Mouse (Mus musculus) adrenal gland, postnatal 36 days (tissue): Measurements from ENCODE around the gene Rln3. TPM values are rescaled to one million over a fixed set of nuclear protein-coding genes. Genes with fewer than 3 reads are reported as not detected.

ENCODE experiments used
- DNase-seq, 2 experiments: peaks; one replicate each; pipeline ENCODE4 v3.0.0; 2021; ENCODE audit warnings: mixed read lengths in 1 of 2
- total RNA-seq, 2 experiments: library from RNA; stranded (reverse); gene quantifications; 2 replicates each; pipeline ENCODE4 v1.2.3; 2021

Rln3 gene
- total RNA-seq, 2 experiments from 2014 or later = not detected

DNA sequence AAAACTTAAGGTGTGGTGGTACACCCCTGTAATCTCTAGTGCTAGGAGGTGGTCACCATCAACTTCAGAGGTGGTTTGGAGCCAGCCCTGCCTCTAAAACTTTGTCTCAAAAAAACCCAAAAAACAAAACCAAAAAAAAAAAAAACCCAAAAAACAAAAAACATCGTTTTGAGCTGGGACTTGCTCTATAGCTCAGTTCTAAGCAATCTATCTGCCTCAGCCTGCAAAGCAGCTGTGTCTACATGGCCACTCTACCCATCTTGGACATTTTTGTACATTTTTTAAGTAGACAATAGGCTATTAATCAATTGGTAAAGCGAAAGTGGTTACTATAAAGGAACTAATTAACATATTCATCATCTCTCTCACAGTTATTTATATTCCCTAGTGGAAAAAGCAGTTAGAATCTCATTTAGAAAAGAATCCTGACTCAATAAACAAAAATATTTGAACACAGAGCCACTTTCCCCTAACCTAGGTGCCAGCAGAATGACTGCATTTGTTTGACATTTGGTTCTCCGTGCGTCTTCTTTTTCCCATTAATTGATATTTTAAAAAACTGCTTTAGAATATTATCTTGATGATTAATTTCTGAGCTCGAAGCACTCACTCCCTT is 20.8 kb upstream of the Rln3 start:
- DNase-seq = no peak

GRCm38 (mm10) chr8:84065037-84065436 is 20.2 kb upstream of the Rln3 start, which contains the start of gene Gm10643:
TSS of gene Gm10643 (minus strand) at chr8:84065137.
- DNase-seq = no peak

GRCm38 (mm10) chr8:84063861-84064610 is 19.2 kb upstream of the Rln3 start:
- no peak for DNase-seq

GRCm38 (mm10) chr8:84060245-84060644 is 15.4 kb upstream of the Rln3 start:
- DNase-seq = no peak

DNA sequence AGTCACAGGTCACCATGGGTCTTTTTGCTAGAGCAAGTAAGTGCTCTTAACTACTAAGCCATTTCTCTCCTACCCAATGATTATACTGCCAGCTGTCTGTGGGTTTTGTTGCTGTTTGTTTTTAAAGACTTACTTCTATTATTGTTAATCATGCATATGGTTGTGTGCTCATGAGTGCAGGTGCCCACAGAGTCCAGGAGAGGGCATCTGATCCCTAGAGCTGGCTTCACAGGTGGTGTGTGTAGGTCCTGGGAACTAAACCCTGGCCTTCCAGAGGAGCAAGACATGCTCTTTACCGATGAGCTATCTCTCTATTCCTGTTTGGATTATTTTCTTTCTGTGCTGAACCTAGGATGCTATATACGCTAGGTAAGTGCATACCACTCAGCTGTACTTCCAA is 14.4 kb upstream of the Rln3 start:
- no peak for DNase-seq

DNA sequence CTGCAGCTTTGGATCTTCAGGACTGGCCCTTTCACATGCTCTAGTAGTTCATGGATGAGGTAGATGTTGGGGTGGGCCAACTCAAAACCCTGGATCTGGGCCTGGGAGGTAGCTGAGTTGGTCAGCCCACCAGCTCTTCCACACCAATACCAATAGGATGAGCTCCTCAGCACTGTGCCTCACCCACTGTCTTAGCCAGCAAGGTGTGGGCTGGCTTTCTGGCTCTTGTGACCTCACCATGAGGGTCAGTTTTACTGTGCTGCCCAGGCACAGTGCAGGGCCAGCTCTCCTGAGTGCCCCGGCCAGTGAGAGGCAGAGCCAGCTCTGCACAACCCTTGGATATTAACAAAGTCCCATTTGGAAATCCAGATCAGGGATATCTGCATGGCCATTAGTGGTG is 13.0 kb upstream of the Rln3 start:
- DNase-seq = no peak

GRCm38 (mm10) chr8:84053229-84053628 is 8.4 kb upstream of the Rln3 start:
- DNase-seq = no peak

DNA sequence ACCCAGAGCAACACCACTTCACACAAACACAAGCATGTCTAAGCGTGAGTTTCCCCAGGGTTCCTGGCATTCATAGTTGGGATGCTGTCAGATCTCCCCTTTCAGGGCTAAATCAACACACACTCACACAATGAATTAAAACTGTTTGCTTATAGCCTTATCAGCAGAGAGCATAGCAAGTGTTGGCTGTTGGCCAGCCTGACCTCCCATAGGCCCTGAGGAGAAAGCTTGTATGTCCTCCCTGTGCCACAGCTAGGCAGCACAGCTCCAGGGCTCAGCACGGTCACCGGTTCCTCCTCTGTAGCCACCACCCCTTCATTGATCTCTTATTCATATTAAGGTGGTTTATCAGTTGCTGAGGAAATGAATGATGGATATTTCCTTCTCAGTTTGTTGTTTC is 7.9 kb upstream of the Rln3 start:
- DNase-seq = no peak

DNA sequence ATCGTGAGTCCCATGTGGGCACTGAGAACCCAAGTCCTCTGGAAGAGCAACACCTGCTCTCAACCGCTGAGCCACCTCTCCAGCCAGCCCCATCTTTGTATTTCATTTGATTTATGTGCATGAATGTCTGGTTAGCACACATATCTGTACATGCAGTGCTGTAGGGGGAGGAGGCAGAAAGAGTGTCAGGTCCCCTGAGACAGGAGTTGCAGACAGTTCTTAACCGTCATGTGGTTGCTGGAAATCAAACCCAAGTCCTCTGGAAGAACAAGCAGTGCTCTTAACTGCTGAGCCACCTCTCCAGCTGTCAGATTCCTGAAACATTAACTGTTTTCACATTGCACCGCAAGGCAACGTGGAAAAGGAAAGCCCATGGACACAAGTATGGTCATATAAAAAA is 3.4 kb upstream of the Rln3 start:
- no peak for DNase-seq

DNA sequence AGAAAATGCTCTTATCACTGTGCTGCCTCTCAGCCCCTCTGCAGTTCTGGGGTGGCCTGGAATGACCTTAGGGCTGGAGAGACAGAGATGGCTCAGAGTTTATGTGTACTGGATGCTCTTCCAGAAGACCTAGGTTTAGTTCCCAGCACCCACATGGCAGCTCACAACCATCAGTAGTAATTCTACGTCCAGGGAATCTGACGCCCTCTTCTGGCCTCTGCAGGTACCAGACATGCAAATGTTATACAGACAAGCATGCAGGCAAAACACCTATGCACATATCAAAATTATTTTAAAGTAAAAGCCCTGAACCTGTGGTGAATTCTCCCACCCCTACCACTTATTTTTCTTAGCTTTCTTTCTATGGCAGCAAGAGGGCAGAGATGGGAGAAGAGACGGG is 1.7 kb upstream of the Rln3 start:
- DNase-seq = no peak

- DNase-seq = no peak
These were observed 697 bp downstream of the Rln3 start for GRCm38 (mm10) chr8:84044103-84044502.

DNA sequence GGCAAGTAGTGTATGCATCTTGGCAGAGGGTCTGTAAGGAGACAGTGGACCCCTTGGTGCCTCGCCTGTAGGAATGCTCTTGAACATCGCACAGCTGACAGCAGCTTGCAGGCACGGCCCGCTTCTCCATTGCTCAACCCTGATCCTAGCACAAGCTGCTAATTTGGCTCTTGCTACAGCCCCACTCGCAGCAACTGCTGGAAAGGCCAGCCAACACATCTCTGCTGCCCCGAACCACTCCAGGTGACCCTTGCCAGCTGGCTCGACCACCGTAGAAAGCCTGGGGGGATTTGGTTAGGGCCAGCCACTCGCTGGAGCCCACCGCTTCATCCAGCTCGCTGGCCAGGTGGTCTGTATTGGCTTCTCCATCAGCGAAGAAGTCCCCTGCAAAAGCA is 1.9 kb downstream of the Rln3 start:
- DNase-seq = no peak

GRCm38 (mm10) chr8:84042066-84042947 is 2.5 kb downstream of the Rln3 start, which contains the start of gene Il27ra:
TSS of gene Il27ra (minus strand) at chr8:84042589.
- peak; percentile 77 to 85 for DNase-seq

- peak; percentile 75 to 79 for DNase-seq
These were observed 5.8 kb downstream of the Rln3 start for GRCm38 (mm10) chr8:84039050-84039449.

DNA sequence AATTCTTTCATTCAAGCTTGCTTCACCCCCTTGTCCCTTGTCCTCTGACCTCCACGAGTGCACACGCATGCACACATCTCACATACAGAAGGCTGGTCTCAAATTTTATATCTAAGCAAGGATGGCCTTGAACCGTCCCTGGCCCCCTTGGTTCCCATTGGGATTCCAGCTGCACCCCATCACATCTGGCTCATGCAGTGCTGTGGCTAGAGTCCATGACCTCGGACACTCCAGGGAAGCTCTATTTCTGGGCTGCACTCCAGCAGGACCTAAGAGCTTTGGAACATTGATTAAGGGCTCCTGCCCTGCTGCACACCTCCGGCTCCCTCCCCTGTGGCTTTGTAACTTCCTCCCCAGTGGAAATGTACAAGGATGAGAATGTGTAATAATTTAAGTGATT is 6.8 kb downstream of the Rln3 start:
- peak; percentile 71 to 76 for DNase-seq

GRCm38 (mm10) chr8:84032777-84033176 is 12.0 kb downstream of the Rln3 start:
- DNase-seq = peak; percentile 39 to 45

DNA sequence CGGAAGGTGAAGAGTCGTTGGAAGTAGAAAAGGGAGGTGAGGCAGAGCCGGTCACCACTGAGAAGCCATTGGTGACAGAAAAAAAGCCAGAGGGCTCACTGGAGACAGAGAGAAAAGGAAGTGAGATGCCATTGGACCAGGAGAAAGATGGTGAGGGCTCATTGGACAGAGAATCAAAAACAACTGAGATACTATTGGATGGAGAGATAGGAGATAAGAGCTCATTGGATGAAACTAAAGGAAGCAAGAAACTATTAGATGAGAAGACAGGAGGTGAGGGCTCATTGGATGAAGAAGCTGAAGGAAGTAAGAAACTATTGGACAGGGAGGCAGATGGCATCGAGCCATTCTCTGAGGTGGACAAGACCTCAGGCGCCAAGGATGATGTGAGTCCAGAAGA is 15.5 kb downstream of the Rln3 start:
- DNase-seq = no peak

DNA sequence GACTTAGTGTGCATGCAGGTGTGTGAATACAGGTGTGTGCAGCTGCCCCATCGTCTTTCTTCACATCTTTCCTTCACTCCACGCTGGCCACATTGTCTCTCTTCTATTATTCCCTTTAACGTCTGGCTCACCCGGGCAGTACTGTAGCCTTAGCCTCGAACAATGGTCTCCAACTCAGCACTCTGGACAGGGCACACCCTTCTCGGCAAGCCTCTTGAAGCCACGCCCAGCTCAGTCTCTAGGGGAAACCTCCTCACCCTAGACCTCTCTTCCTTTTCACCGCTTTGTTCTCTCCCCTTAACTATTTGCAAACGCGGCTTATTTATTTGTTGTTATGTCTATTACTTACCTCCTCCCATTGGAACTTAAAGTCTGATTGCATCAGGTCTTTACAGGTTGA is 17.4 kb downstream of the Rln3 start:
- no peak for DNase-seq

DNA sequence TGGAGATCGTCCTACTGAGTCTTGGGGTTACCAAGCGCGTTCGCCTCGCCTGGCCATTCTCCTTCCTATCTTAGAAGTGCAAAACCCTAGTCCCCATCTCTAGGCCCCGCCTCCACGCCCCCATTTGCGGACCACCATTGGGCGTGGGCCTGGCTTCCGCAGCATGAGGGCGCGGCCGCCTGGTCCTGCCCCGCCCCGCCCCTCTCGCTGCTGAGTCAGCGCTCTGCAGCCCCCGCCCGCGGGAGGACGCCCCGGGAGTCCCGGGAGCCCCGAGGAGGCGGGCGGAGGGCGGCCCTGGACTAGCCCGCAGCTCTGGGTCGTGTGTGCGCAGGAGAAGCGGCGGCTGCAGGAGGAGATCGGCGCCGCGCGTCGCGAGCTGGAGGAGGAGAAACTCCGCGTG is 18.9 kb downstream of the Rln3 start:
- peak; percentile 69 to 81 for DNase-seq

DNA sequence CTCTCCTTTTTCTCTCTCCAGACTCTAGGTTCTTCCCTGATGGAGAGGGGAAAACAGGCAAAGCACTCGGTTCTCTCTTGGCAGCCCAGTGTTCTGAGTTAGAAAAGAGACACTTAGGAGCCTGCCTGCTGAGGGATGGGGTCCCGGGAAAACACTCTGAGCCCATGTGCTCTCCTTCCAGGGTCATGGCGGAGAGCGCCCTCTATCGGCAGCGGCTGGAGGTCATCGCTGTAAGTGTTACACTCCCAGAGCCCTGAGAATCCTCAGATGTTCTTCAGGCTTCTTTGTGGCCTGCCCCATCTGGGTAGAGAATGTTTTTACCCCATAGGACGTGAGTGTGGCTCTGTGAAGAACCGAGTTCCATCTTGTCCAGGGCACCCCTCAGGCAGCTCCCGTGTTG is 20.6 kb downstream of the Rln3 start:
- peak; percentile 64 to 72 for DNase-seq

- no peak for DNase-seq
These were observed 21.2 kb downstream of the Rln3 start for GRCm38 (mm10) chr8:84023631-84024030.

GRCm38 (mm10) chr8:84023085-84023484 is 21.7 kb downstream of the Rln3 start:
- DNase-seq = no peak

DNA sequence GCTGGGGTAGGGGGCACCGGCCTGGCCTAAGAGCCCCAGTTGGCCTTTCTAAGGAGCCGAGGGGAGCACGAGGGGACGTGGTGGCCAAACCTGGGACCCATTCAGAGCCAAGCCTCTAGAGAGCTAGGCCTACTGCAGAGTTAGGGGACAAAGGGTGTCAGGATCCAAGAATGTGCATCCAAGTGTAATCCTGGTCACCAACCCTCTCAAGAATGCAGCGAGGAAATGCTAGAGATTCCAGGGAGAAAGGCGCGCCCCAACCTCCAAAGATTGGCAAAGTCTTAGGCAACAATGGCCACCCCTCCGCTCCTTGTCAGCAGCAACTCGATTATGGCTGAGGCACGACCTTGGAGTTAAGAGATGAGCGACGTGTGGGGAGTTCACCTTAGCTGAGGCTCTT is 23.2 kb downstream of the Rln3 start:
- no peak for DNase-seq
